Mouse (Mus musculus): ENCODE data around the gene Gm3278. TPM values are rescaled to one million over a fixed set of nuclear protein-coding genes. Genes with fewer than 3 reads are reported as not detected.
"Not testable (repeated sequence)": the region's sequence is repeated elsewhere in the genome, so short reads cannot be mapped to it uniquely, and the experiment has no call there.

Gene Gm3278
- not detected in 2 replicates for polyA plus RNA-seq (2012; rRNA removed)

- 67% methylated on average over 1 of the region's 3 CpGs for WGBS
- DNase-seq (ENCODE audit: low read depth, low spot score), result not testable (repeated sequence)
These were observed at the start of gene Gm3278 for GRCm38 (mm10) chr14:4892116-4892515. Gene Gm3278, plus strand, starts transcription at chr14:4892416.

GRCm38 (mm10) chr14:4855299-4855980, 36.8 kb upstream of the Gm3278 start, which contains the start of gene Gm3264:
Gene Gm3264, plus strand, starts transcription at chr14:4855576.
- DNase-seq (ENCODE audit: low read depth, low spot score), result not testable (repeated sequence)
- 8% methylated on average over 32 of the region's 59 CpGs for WGBS

Other genes with a start within 250 kb of the Gm3278 start
- gene Gm3239, start 228.2 kb upstream of the Gm3278 start, polyA plus RNA-seq (2012; rRNA removed), result 0.07 TPM in 1 of 2 replicates, not detected in the other
- gene Gm7876, start 183.2 kb upstream of the Gm3278 start, polyA plus RNA-seq (2012; rRNA removed), result not detected in 2 replicates
- gene Gm3252, start 165.6 kb upstream of the Gm3278 start, polyA plus RNA-seq (2012; rRNA removed), result 1.1 TPM in 1 of 2 replicates, not detected in the other
- gene Gm9602, start 116.1 kb upstream of the Gm3278 start, polyA plus RNA-seq (2012; rRNA removed), result not detected in 2 replicates
- not detected in 2 replicates for gene Gm3269, start 54.3 kb upstream of the Gm3278 start, polyA plus RNA-seq (2012; rRNA removed)
- not detected in 2 replicates for gene Gm3264, start 36.8 kb upstream of the Gm3278 start, polyA plus RNA-seq (2012; rRNA removed)
- not detected in 2 replicates for gene Gm8297, start 91.5 kb downstream of the Gm3278 start, polyA plus RNA-seq (2012; rRNA removed)
- not detected in 2 replicates for gene Gm3298, start 123.5 kb downstream of the Gm3278 start, polyA plus RNA-seq (2012; rRNA removed)
- not detected in 2 replicates for gene 4930555G01Rik, start 158.2 kb downstream of the Gm3278 start, polyA plus RNA-seq (2012; rRNA removed)
- gene Gm8281, start 178.6 kb downstream of the Gm3278 start, polyA plus RNA-seq (2012; rRNA removed), result 0.05 and 0.22 TPM in 2 replicates
- not detected in 2 replicates for gene Gm8279, start 239.1 kb downstream of the Gm3278 start, polyA plus RNA-seq (2012; rRNA removed)